Mouse (Mus musculus) embryo, embryonic 10 days (tissue): ENCODE data around the gene Adam6a.
"Not testable (repeated sequence)": the region's sequence is repeated elsewhere in the genome, so short reads cannot be mapped to it uniquely, and the experiment has no call there.

ENCODE experiments used
- DNase-seq: peaks from one replicate; pipeline ENCODE4 v3.0.0-alpha.2; 2015; ENCODE audit warnings: low spot score

Gene Adam6a

DNA sequence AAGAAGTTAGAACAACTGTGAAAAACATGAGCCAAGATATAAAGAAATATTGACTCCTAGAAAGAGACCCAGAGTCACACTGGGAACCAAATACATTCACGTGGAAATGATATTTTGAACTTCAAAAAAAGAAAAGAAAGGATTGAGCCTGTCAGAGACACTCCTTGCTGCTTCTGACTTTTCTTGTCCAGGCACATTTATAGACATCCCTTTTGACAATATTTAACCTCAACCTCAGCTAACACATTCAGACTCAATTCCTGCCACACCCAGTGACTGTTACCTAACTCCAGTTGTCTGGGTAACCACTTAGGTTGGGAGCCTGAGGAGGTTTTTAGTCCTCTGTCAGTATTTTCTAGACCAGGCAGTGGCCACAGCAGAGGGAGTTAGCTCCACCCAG lies at the start of gene Adam6a:
Adam6a (plus strand) TSS at position 301 of the 400 bp plus-strand sequence.
- DNase-seq: not testable (repeated sequence)

GRCm38 (mm10) chr12:113525901-113526300 lies 17.8 kb upstream of the Adam6a start:
- no peak for DNase-seq

GRCm38 (mm10) chr12:113578241-113578640 lies 34.5 kb downstream of the Adam6a start:
- peak; percentile 4 for DNase-seq

GRCm38 (mm10) chr12:113588001-113588400 lies 44.3 kb downstream of the Adam6a start:
- DNase-seq: no peak
